Mouse (Mus musculus): ENCODE measurements around the gene 4933411K16Rik. TPM values are rescaled to one million over a fixed set of nuclear protein-coding genes. Genes with fewer than 3 reads are reported as not detected.

The 4933411K16Rik gene
- polyA plus RNA-seq, 1 experiment = 1,397 TPM

GRCm38 (mm10) chr19:42050251-42050650 is 1.8 kb upstream of the 4933411K16Rik start:
- Histone ChIP-seq H3K4me1 (ENCODE audit: control insufficient read depth, insufficient read depth, low read length) (peaks cover 8% of the 10 kb centered on the region), H3K4me3 (ENCODE audit: control insufficient read depth, low read depth, low read length) (no peak overlapping the region), H3K27ac (ENCODE audit: control insufficient read depth, insufficient read depth, low read depth, low read length) (no peak overlapping the region), H3K27me3 (ENCODE audit: control insufficient read depth, insufficient read depth, low read length) (no peaks in the 10 kb centered on the region), H3K36me3 (ENCODE audit: control insufficient read depth, insufficient read depth, low read length) (no peaks in the 10 kb centered on the region)
- TF ChIP-seq CTCF (IDR thresholded peaks at IDR 0.05; ENCODE audit: control insufficient read depth, insufficient read depth, insufficient replicate concordance, low read depth, low read length) = no peak
- no peak for TF ChIP-seq POLR2A (IDR thresholded peaks at IDR 0.05; ENCODE audit: control insufficient read depth, low read depth, low read length)

DNA sequence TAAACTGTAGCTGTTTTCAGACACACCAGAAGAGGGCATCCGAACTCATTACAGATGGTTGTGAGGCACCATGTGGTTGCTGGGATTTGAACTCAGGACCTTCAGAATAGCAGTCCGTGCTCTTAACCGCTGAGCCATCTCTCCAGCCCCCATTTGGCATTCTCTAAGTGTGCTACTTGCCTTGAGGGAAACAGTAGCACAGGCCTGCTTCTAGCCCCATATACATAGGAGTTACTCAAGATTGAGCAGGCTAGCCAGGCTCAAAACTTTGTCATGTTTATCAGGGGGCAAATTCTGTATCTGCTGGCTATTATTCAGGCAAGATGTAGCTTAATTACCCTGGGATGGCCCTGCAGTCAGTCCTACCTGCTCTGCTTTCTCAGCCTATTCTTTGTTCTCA is 697 bp upstream of the 4933411K16Rik start:
- Histone ChIP-seq H3K27me3 (ENCODE audit: control insufficient read depth, insufficient read depth, low read length) (no peaks in the 10 kb centered on the region), H3K27ac (ENCODE audit: control insufficient read depth, insufficient read depth, low read depth, low read length) (peak overlapping the region; percentile 83)
- TF ChIP-seq POLR2A (IDR thresholded peaks at IDR 0.05; ENCODE audit: control insufficient read depth, low read depth, low read length) (no peak), CTCF (IDR thresholded peaks at IDR 0.05; ENCODE audit: control insufficient read depth, insufficient read depth, insufficient replicate concordance, low read depth, low read length) (no peak)

GRCm38 (mm10) chr19:42054255-42054654 is 2.2 kb downstream of the 4933411K16Rik start:
- TF ChIP-seq POLR2A (IDR thresholded peaks at IDR 0.05; ENCODE audit: control insufficient read depth, low read depth, low read length) (no peak), CTCF (IDR thresholded peaks at IDR 0.05; ENCODE audit: control insufficient read depth, insufficient read depth, insufficient replicate concordance, low read depth, low read length) (no peak)
- H3K27me3 ChIP-seq (ENCODE audit: control insufficient read depth, insufficient read depth, low read length) = no peaks in the 10 kb centered on the region
- H3K4me1 ChIP-seq (ENCODE audit: control insufficient read depth, insufficient read depth, low read length) = peaks cover 5% of the 10 kb centered on the region; the same call in 1 of the 2 replicates
- no peaks in the 10 kb centered on the region for H3K36me3 ChIP-seq (ENCODE audit: control insufficient read depth, insufficient read depth, low read length)
- peak overlapping the region; percentile 91 for H3K4me3 ChIP-seq (ENCODE audit: control insufficient read depth, low read depth, low read length)
- no peak overlapping the region for H3K27ac ChIP-seq (ENCODE audit: control insufficient read depth, insufficient read depth, low read depth, low read length)

More for the DNA sequence above, 697 bp upstream of the 4933411K16Rik start:
- Histone ChIP-seq H3K36me3 (ENCODE audit: control insufficient read depth, insufficient read depth, low read length) (no peaks in the 10 kb centered on the region), H3K4me3 (ENCODE audit: control insufficient read depth, low read depth, low read length) (peak overlapping the region; percentile 91), H3K4me1 (ENCODE audit: control insufficient read depth, insufficient read depth, low read length) (no peaks in the 10 kb centered on the region; the same call in 1 of the 2 replicates)

GRCm38 (mm10) chr19:42055881-42056280 is 3.8 kb downstream of the 4933411K16Rik start:
- H3K36me3 ChIP-seq (ENCODE audit: control insufficient read depth, insufficient read depth, low read length) = no peaks in the 10 kb centered on the region

DNA sequence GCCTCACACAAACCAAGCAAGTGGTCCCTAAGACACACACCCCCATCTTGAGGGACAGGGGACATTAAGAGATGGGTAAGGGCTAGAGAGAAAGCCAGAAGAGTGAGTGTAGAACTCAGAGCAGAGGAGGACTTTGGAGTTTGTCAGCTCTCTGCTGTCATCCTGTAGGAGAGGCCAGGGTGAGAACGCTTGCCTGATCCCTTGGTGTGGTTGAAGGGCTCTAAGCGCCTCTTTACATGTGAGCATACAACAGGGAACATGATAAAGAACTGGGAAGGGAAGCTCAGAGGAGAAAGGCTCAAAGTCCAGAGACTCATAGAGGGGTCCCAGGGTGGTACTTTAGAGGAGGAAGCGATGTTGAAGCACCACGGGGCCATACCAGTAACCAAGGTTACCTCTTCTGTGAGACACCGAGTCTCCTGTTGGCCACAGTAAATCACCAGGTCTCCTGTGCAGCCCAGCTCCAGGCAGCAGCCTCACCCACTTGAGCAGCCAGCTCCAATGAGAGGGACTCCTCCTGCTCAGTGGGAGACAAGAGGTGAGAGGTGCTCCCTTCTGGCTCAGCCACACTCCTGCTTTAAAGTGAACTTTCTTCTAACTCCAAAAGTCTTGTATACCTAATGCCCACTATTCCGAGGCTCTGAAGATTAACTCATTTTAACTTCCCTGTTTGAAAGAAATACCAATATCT is 4.8 kb downstream of the 4933411K16Rik start:
- H3K27ac ChIP-seq (ENCODE audit: control insufficient read depth, insufficient read depth, low read depth, low read length) = no peak overlapping the region
- no peaks in the 10 kb centered on the region for H3K36me3 ChIP-seq (ENCODE audit: control insufficient read depth, insufficient read depth, low read length)
- H3K4me3 ChIP-seq (ENCODE audit: control insufficient read depth, low read depth, low read length) = no peak overlapping the region
- H3K27me3 ChIP-seq (ENCODE audit: control insufficient read depth, insufficient read depth, low read length) = no peaks in the 10 kb centered on the region
- H3K4me1 ChIP-seq (ENCODE audit: control insufficient read depth, insufficient read depth, low read length) = peaks cover 10% of the 10 kb centered on the region
- TF ChIP-seq POLR2A (IDR thresholded peaks at IDR 0.05; ENCODE audit: control insufficient read depth, low read depth, low read length) (no peak), CTCF (IDR thresholded peaks at IDR 0.05; ENCODE audit: control insufficient read depth, insufficient read depth, insufficient replicate concordance, low read depth, low read length) (no peak)

More at GRCm38 (mm10) chr19:42055881-42056280, 3.8 kb downstream of the 4933411K16Rik start:
- no peak overlapping the region for H3K4me3 ChIP-seq (ENCODE audit: control insufficient read depth, low read depth, low read length)
- no peaks in the 10 kb centered on the region for H3K27me3 ChIP-seq (ENCODE audit: control insufficient read depth, insufficient read depth, low read length)
- H3K4me1 ChIP-seq (ENCODE audit: control insufficient read depth, insufficient read depth, low read length) = peaks cover 10% of the 10 kb centered on the region
- no peak overlapping the region for H3K27ac ChIP-seq (ENCODE audit: control insufficient read depth, insufficient read depth, low read depth, low read length)
- TF ChIP-seq CTCF (IDR thresholded peaks at IDR 0.05; ENCODE audit: control insufficient read depth, insufficient read depth, insufficient replicate concordance, low read depth, low read length) (no peak), POLR2A (IDR thresholded peaks at IDR 0.05; ENCODE audit: control insufficient read depth, low read depth, low read length) (no peak)

GRCm38 (mm10) chr19:42058426-42058825 is 6.4 kb downstream of the 4933411K16Rik start:
- Histone ChIP-seq H3K4me3 (ENCODE audit: control insufficient read depth, low read depth, low read length) (no peak overlapping the region), H3K27me3 (ENCODE audit: control insufficient read depth, insufficient read depth, low read length) (no peaks in the 10 kb centered on the region), H3K4me1 (ENCODE audit: control insufficient read depth, insufficient read depth, low read length) (peaks cover 10% of the 10 kb centered on the region), H3K27ac (ENCODE audit: control insufficient read depth, insufficient read depth, low read depth, low read length) (no peak overlapping the region), H3K36me3 (ENCODE audit: control insufficient read depth, insufficient read depth, low read length) (no peaks in the 10 kb centered on the region)
- no peak for TF ChIP-seq CTCF (IDR thresholded peaks at IDR 0.05; ENCODE audit: control insufficient read depth, insufficient read depth, insufficient replicate concordance, low read depth, low read length)
- TF ChIP-seq POLR2A (IDR thresholded peaks at IDR 0.05; ENCODE audit: control insufficient read depth, low read depth, low read length) = no peak

- no peak overlapping the region for H3K4me3 ChIP-seq (ENCODE audit: control insufficient read depth, low read depth, low read length)
- TF ChIP-seq POLR2A (IDR thresholded peaks at IDR 0.05; ENCODE audit: control insufficient read depth, low read depth, low read length) = no peak
- TF ChIP-seq CTCF (IDR thresholded peaks at IDR 0.05; ENCODE audit: control insufficient read depth, insufficient read depth, insufficient replicate concordance, low read depth, low read length) = no peak
- H3K27me3 ChIP-seq (ENCODE audit: control insufficient read depth, insufficient read depth, low read length) = no peaks in the 10 kb centered on the region
- peaks cover 10% of the 10 kb centered on the region for H3K4me1 ChIP-seq (ENCODE audit: control insufficient read depth, insufficient read depth, low read length)
- no peak overlapping the region for H3K27ac ChIP-seq (ENCODE audit: control insufficient read depth, insufficient read depth, low read depth, low read length)
- no peaks in the 10 kb centered on the region for H3K36me3 ChIP-seq (ENCODE audit: control insufficient read depth, insufficient read depth, low read length)
These were observed 9.4 kb downstream of the 4933411K16Rik start for GRCm38 (mm10) chr19:42061443-42061842.

All from testis, adult 2 months (tissue).